Mouse (Mus musculus) CD4-positive, CD25-positive, alpha-beta regulatory T cell, adult 2 months (primary cell): ENCODE results near the gene Hcfc1r1.

Experiments
- DNase-seq: peaks from one replicate; pipeline ENCODE4 v3.0.0-alpha.2; 2012; ENCODE audit warnings: low read depth, low spot score

Hcfc1r1 gene

DNA sequence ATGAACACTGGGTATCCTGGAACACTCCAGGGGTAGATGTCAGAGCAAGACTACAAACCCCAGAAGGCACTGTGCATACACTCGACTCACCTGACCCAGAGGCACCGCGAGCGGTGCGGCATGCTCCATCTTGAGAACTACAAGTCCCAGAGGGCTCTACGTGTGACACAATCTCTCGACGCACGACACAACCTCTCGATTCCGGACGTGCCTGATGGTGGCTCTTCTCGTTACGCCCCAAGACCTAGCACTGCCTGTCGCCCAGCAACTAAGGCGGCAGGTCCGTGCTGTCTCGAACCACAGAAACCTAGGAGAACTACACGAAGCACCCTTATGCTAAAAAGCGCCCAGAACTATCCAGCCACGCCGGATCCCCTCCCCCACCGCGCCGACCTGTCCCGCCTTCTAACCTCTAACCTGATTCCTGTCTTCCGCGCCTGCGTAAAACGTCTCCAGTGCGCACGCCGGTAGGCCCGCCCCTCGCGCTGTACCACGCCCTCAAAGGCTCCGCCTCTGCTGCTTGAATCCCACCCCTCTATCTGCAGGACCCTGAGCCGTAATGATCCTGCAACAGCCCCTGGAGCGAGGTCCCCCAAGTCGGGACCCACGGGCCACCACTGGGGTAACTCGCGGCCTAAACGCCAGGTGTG is at the start of gene Hcfc1r1, which contains the start of gene Thoc6:
Gene Hcfc1r1, plus strand, starts transcription at position 173 of the 650 bp plus-strand sequence.
Gene Thoc6, minus strand, starts transcription at position 459 of the 650 bp plus-strand sequence.
- DNase-seq: peak; percentile 96

DNA sequence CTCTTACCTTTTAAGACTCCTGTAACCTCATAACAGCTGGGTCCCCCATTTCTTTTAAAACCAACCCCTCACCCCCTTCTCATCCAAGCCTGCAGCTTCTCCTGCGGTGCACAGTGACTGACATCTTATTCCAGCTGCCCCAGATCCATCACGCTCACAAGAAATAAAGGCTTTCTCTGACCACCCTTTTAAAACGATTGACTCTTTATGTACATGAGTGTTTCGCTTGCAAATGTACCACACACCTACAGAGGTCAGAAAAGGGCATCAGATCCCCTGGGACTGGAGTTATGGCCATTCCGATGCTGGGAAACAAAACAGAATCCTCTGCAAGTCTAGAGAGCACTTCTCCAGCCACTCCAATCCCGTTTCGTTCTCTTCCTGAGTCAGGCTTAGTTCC is 45.6 kb upstream of the Hcfc1r1 start:
- no peak for DNase-seq

DNA sequence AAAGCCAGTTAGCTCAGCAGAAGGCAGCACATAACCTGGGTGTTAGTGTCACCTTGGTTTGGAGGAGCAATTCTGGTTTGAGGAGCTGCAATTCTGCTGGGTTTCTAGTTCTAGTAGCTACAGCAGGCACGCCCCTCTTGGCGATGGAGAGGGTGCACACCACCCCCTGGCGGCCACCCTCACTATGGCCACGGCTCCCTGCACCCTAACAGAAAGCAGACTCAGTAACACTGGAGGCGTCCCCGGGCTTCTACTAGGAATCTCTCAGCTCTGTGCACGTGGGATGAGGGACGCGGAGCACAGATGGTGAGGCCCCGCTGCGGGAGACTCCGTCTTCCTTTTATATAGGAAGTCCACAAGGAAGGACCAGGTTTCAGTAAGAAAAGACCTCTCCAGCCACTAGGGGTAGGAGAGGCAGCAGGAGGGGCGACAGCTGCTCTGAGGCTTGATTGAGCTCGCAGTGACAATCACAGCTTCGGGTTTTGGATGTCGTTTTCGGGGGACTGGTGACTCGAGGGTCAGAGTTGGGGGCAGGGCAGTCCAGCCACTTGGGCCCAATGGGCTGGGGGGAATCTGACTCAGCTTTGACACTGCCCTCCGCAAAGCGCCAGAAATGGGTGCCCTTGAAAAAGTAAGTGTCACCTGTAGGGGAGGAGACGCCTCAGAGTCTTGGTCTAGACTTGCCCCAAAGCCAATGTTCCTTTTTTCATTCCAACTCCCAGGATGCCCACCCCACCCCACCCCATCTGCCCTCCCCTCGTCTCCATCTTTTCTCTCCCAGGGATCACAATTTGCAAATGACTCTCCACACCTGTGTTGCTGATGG is 43.0 kb upstream of the Hcfc1r1 start:
- DNase-seq: peak; percentile 90

DNA sequence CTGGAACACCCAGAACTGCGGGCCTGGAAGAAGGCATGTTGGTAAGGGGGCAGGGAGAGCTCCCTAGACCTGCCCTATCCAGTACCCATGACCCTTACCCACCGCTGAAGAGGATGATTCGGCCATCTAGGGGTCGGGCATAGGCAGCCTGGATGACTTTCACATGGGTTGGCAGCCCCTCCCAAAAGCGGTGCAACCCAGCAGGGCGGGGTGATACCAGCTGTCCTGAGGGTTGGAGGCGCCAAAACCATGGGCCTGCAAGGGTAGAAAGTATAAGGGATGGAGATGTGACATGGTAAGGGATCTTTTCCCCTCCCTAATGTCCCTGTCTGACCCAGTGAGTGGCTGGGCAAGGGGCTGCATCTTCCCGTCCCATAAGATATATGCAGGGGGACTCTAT is 42.2 kb upstream of the Hcfc1r1 start:
- no peak for DNase-seq

DNA sequence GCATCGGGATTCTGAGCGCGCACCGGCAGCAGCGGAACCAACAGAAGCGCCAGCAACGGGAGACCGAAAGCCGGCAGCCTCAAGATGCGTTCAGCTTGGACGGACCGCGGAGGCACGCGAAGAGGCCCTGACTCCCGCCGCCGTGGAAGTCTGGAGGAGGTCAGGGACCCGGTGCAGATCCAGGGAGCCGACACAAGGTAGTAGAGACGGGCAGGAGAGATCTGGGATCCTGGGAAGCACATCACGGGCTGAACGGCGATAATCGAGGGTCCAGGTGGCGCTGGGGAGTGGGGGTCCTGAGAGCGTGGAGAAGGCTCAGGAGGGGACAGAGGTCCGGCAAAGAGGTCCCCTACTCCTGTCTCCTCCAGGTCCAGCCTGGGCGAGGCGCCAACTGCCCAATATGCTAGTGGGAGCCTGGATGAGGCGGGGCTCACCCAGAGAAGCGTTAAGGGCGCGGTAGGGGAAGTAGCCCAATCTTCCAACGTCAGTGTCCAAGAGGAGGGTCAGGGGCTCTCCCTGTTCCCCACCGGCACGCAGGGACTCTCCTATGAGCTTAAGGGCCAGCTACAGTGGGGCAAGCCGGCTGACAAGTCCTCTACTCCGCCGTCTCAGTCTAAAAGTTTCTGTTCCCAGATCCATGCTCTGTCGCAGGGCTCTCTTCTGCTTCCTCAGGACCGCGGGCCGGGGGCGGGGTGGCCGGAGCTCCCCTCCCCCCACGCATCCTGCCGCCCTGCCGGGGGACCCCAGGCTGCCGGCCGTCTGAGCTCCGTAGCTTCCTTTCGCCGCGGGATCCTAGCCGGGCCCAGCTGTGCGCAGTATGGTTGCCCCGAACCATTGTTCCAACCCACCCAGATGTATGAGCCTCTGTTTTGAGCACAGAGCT is 28.5 kb upstream of the Hcfc1r1 start, which contains the start of gene Mmp25:
Gene Mmp25, minus strand, starts transcription at position 665 of the 883 bp plus-strand sequence.
- DNase-seq: no peak

DNA sequence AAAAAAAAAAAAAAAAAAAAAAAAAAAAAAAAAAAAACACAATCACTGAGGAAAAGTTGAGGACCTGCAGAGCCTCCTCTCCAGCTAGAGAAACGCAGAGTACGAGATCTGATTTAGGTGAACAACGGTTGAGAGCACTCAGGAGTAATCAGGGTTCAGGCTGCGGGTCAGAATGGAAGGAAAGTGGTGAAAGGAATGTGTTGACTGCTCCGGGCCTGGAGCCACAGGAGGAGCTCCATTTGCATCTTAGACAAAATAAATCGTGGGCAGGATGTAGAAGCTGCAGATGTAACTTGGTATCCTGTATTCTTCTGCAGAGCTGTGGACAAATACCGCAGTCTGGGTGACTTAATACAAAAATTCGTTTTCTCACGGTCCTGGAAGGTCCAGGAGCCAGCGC is 27.5 kb upstream of the Hcfc1r1 start:
- no peak for DNase-seq

DNA sequence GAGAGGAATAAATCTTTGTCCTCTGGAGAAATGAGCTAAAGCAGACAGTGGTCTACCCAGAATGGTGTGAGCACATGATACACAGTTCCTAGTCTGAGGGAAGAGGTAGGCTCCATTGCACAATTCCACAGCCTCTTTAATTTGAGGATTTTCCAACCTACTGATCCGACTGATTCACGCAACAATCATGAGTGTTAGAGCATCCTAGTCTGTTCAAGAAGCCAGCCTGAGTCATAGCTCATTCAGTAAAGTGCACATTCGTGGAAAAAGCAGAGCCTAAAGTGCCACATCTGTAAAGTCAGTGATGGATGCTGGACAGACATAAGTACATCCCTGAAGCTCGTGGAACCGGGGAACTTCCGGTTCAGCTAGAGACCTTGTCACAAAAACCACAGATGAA is 22.0 kb upstream of the Hcfc1r1 start:
- no peak for DNase-seq

DNA sequence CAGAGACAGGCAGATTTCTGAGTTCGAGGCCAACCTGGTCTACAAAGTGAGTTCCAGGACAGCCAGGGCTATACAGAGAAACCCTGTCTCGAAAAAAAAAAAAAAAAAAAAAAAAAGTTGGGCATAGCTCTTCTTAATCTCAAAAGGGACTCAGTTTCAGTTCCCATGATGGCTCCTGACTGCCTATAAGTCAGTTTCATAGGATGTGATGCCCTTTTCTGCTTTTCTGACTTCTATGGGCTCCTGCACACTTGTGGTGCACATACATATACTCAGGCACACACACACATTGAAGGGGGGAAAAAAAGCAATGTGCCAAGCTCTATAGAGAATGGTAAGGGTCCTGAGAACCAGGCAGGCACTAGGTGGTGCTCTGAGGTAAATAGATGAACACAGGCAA is 20.1 kb upstream of the Hcfc1r1 start:
- DNase-seq: no peak

DNA sequence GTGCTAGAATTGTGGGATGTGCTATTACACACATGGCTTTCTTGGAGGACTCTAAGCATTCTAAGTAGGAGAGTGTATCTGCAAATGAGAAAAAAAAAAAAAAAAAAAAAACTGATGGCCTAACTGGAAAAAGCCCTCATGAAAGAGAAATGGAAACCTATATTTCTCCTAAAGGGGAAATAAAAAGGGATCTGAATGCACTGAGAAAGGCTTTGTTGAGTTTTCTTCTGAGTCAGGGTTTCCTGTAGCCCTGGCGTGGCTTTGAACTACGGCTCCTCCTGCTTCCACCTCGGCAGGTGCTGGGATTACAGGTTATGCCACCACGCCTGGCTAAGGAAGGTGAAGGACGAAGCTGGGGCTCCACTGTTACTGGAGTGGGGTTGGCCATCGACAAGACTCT is 19.4 kb upstream of the Hcfc1r1 start:
- no peak for DNase-seq

DNA sequence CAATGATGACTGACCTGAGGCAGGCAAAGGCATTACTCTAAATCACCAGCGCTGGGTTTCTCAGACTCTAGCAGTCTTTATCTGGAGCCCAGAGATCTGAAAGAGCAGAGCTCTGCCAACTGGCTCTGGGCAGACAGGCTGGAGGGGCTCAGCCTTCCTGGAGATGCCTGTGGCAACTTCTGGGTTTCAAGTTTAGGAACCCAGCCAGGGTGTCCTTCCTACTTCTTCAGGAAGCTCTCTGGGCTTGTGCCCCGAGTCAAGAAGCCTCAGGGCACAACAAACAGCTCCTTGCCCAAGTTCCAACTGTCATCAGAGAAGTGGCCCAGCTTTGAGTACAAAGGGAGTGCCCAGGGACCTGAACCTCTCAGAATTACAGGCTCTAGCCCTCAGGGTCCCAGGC is 19.0 kb upstream of the Hcfc1r1 start:
- no peak for DNase-seq

DNA sequence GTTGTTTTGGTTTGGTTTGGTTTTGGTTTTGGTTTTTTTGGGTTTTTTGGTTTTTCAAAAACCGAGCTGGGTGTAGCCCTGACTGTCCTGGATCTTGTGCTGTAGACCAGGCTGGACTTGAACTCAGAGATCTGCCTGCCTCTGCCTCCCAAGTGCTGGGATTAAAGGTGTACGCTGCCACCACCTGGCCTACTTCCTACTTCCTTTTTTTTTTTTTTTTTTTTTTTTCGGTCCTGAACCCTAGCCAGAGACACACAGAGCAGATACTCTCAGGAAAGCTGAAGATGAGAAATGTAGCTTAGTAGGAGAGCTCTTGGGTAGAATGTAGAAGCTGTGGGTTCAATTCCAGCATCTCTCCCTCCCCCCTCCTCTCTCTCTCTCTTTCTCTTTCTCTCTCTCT is 14.9 kb upstream of the Hcfc1r1 start:
- no peak for DNase-seq

DNA sequence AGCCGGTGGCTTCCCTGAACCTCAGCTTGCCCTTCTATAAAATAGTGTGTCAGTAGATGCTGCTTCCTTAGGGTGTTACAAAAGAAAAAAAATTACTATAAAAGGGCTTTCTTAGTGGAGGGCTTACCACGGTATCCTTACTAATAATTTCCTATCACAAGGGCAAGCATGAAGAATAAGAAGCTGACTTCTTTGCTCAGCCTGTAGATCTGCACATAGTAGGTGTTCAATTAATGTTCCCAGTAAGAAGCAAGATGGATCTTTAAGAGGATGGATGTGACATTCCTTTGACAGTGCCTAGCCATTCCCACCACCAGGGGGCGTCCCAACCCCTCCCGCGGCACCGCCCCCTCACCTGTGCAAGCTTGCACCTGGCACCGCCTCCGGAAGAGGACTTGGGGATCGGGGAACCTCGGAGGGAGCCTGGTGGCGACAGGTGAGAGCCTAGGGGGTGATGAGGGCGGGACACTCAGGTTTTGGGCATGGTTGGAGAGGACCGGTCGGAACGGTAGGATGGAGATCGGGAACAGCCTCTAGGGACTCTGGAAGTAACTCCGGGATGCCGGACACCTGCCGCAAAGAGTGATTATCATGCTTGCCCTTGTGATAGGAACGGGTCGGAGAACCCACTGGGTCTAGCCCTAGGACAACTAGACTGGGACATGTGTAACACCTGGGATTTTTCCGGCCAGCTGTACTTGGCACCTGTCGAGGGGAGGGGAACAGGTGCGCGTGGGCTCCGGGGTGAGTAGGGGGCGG is 13.1 kb upstream of the Hcfc1r1 start, which contains the start of gene Bicdl2:
Gene Bicdl2, plus strand, starts transcription at position 390 of the 759 bp plus-strand sequence.
- peak; percentile 76 for DNase-seq

DNA sequence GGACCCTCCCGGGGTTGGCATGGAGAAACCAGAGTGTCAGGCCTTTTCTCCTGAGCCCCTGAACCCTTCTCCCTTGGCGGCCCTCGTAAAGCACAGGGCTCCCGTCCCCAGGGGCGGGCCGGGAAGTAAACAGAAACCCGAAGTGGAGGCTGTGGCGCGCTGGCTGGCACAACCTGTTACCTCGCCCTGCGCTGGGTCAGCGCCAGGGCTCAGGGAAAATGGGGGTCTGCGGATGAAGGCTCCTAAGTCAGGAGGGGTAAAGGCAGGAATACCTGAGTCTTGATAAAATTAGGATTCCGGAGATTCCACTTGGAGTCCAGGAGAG is 12.6 kb upstream of the Hcfc1r1 start:
- DNase-seq: no peak

DNA sequence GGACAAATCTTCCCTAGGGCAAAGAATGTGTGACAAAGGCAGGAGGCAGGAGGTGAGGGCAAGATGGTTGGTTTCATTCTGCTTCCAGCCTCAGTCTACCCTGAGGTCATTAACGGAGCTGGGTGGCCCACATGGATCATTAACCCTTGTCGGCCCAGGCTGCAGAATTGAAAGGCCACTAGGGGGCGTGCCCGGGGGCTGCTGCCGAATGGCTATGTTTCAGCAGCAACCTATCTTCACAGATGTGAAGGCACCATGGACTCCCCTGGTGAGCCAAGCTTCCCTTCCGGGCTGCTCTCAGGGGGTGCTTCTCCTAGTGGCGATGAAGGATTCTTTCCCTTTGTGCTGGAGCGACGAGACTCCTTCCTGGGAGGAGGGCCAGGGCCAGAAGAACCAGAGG is 11.9 kb upstream of the Hcfc1r1 start:
- DNase-seq: peak; percentile 59

DNA sequence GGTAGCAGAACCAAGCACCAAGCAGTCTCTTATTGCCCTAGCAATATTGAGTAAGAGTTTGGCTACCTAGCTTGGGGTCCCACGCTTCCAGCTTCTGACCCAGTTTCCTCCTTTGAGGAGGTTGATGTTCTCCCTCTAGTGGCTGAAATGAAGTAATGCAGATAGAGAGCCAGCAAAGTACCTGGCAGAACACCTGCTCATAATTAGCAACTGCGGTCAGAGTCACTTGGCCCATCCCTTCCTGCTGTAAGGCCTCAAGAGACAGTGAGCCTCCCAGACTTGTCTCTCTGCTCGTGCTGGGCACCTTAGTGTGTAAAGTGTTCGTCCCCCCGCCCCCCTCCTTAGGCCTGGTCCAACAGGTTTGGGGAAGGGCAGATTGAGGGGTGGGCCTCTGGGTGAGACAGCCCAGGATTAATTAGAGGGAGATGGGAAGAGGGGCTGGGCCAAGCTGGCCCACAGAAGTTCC is 8.8 kb upstream of the Hcfc1r1 start:
- peak; percentile 67 for DNase-seq

DNA sequence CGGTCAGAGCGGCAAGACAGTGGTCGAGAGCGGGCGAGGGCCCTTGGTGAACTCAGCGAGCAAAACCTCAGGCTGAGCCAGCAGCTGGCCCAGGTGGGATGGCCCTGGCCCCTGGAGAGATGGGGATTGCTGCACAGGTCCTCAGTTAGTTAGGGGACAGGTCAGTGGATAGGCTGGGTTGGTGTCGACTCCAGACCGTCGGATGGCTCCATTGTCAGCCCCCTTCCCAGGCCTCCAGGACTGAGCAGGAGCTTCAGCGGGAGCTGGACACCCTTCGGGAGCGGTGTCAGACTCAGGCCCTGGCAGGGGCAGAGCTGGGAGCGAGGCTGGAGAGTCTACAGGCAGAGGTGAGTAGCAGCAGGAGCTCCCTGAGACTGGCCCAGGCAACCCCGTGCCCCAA is 7.9 kb upstream of the Hcfc1r1 start:
- DNase-seq: no peak

DNA sequence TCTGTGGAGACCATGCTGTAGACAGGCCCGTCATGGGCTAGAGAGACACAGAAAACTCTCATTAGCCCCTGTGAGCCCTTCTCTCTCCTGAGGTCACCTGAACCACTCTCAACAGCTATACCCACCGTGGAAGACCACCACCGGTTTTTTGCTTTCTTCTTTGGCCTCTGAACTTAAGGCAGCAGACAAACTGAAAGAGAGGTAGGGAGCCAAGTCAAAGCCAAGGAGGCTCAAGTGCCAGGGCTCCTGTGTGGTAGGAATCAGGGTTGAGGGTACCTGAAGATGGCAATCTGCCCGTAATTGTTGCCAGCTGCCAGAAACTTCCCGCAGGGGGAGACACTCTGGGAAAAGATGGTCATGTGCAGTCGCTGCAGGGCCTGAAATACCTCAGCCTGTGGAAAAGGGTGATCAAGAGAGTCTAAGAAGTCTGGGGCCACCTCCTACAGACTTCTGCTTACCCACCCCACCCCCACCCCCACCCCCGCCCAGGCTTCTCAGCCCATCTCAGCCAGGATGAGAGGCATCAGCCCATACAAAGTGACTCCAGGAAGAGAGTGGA is 2.8 kb upstream of the Hcfc1r1 start:
- no peak for DNase-seq

DNA sequence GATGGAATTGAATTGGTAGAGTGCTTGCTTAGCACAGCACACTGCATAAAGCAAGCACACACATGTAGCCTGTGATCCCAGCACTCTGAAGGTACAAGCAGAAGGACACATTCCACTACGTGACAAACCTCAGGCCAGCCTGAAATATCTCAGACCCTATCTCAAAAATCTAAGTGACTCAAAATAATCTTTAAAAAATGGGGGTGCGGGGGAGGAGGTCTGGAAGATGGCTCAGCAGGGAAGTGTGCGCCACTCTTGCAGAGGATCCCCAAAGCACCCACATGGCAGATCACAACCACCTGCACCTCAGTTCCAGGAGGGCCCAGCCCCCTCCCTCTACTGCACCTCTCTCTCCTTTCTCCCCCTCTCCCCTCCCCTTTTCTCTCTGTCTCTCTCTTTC is 1.9 kb upstream of the Hcfc1r1 start:
- DNase-seq: no peak

DNA sequence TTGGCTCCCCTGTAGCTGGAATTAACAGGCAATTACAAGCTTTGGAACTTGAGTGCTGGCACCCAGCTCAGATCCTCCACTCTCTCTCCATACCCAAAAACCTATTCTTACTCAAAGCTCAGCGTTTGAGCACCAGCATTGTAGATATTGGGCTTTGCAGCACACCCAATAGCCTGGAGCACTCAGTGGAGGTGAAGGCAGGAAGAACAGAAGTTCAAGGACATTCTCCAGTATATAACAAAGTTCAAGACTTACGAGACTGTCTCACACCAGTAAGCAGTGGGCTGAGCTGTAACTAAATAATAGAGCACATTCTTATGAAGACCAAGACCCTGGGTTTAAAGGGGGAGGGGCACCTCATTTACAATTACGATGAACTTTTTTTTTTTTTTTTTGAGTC is 635 bp upstream of the Hcfc1r1 start:
- no peak for DNase-seq

DNA sequence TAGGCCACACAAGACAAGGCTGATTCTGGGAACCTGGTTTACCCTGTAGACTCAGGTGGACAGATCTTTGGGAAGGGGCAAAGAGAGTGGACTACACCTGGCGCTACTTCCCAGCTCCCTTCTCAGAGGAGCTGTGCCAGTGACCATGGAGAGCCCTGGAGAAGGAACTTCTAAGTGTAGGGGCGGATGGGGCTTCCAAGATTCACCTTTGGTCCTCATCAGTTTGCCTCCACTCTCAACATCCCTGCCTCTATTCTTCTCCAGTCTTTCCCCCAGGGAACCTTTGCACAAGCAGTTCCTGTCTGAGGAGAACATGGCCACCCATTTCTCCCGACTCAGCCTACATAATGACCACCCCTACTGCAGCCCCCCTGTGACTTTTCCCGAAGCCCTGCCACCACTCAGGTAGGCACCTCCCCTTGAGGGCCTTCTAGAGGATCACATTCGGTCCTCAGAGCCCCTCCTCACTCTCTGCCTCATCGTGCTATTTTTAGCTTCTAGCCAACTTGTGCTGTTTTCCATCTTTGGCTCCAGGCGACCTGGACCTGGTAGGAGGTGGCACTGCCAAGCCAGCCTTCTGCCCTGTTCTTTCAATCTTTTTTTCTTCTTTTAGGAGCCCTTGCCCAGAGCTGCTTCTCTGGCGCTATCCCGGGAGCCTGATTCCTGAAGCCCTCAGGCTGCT is 1.0 kb downstream of the Hcfc1r1 start:
- no peak for DNase-seq
